Mouse (Mus musculus) lung, adult 2 months (tissue): ENCODE results near the gene Lmntd1.

Source experiments
- CTCF ChIP-seq: fragments of 200-500 bp; IDR thresholded peaks from 2 replicates; pipeline ENCODE4 v1.5.1; 2011; ENCODE audit warnings: mild to moderate bottlenecking, low read length, control low read depth; ENCODE audit not compliant: insufficient read depth
- POLR2A ChIP-seq: fragments of 200-500 bp; IDR thresholded peaks from 2 replicates; pipeline ENCODE4 v1.6.1; 2011; ENCODE audit warnings: low read depth, mild to moderate bottlenecking, control low read depth, low read length, borderline replicate concordance; ENCODE audit errors: extremely low read depth

DNA sequence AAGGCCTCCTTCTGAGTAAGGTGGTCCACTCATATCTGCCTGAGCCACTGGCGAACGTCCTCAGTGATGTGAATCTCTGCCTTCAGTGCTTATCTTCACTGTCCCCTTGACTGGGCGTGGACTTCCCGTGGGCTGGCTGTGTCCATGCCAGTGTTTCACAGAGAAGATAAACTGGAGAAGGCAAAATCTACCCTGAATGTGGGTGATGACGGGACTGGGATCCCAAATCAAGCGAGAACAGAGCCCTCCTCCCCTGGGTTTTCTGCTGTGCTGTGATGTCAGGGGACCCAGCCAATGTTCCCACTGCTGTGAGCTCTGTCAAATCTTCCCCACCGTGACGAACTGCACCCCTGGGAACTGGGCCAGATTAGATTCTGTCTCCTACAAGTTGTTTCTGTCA, 46.8 kb downstream of the Lmntd1 start:
- no peak for TF ChIP-seq CTCF
- peak; percentile 15; the same call in 1 of the 2 replicates for TF ChIP-seq POLR2A
